Mouse (Mus musculus) testis, adult 2 months (tissue): ENCODE measurements around the gene Atp6v0a4. TPM values are rescaled to one million over a fixed set of nuclear protein-coding genes. Genes with fewer than 3 reads are reported as not detected.

Source experiments
- H3K27ac ChIP-seq: fragments of 200-500 bp; 2 replicates; pipeline ENCODE4 v1.5.1; 2012; ENCODE audit warnings: low read depth, low read length; ENCODE audit not compliant: control insufficient read depth, insufficient read depth
- H3K27me3 ChIP-seq: fragments of 200-500 bp; 2 replicates; pipeline ENCODE4 v1.6.1; 2012; ENCODE audit warnings: mild to moderate bottlenecking, low read length, moderate library complexity; ENCODE audit not compliant: control insufficient read depth, insufficient read depth
- H3K36me3 ChIP-seq: fragments of 200-500 bp; 2 replicates; pipeline ENCODE4 v1.6.1; 2012; ENCODE audit warnings: mild to moderate bottlenecking, low read length; ENCODE audit not compliant: control insufficient read depth, insufficient read depth
- H3K4me1 ChIP-seq: fragments of 200-500 bp; 2 replicates; pipeline ENCODE4 v1.6.1; 2012; ENCODE audit warnings: low read length; ENCODE audit not compliant: control insufficient read depth, insufficient read depth
- H3K4me3 ChIP-seq: fragments of 200-500 bp; 2 replicates; pipeline ENCODE4 v1.5.1; 2012; ENCODE audit warnings: low read depth, mild to moderate bottlenecking, low read length, moderate library complexity, mixed read lengths; ENCODE audit not compliant: control insufficient read depth
- CTCF ChIP-seq: fragments of 200-500 bp; IDR thresholded peaks from 2 replicates; pipeline ENCODE4 v1.5.1; 2012; ENCODE audit warnings: low read depth, mild to moderate bottlenecking, inconsistent platforms, low read length, moderate library complexity; ENCODE audit not compliant: control insufficient read depth, insufficient read depth, insufficient replicate concordance
- POLR2A ChIP-seq: fragments of 200-500 bp; IDR thresholded peaks from 2 replicates; pipeline ENCODE4 v1.6.1; 2012; ENCODE audit warnings: low read depth, mild to moderate bottlenecking, inconsistent platforms, low read length, moderate library complexity; ENCODE audit not compliant: control insufficient read depth
- polyA plus RNA-seq: library from polyadenylated mRNA; depleted of rRNA; stranded (reverse); fragments of >200 nt; gene quantifications from 2 replicates; pipeline ENCODE4 v1.2.3, GENCODE M21; 2012

Gene Atp6v0a4
- polyA plus RNA-seq, 1 experiment = 0.26 TPM

DNA sequence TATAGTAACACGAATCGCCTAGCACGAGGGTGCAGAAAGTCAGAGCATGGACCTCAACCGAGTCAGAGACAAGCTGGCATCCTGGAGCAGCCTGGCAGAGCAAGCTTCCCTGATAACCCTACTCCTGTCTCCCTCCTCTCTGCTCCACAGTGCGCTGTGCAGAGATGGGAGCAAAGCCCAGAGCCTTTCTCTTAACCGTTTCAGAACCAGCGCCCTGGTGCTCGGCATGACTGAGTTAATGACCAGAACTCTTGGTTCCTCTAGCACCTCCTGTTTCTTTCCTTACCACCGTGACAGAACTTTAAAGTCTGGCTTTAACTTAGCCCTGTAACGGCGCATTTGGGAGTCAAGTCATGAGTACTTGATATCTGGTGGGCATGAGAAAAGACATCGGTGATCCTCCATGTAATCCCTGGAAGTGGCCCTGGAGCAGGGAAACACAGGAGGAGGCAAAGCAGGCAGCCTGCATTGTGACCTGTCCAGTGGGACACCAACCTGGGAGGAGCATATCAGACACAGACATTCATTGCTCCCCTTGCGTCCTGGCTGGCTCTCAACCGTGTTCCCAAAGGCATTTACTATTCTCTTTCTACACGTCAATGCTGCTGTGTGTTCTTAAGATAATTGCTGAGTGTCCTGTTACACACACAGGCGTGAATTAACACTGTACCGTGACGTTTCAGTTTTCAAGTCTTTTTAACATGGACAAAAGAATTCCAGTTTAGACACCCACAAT lies 747 bp downstream of the Atp6v0a4 start:
- TF ChIP-seq CTCF (no peak), POLR2A (no peak)
- no peak overlapping the region for H3K27ac ChIP-seq
- H3K4me1 ChIP-seq = no peaks in the 10 kb centered on the region
- no peaks in the 10 kb centered on the region for H3K36me3 ChIP-seq
- H3K27me3 ChIP-seq = no peaks in the 10 kb centered on the region
- H3K4me3 ChIP-seq = no peak overlapping the region

DNA sequence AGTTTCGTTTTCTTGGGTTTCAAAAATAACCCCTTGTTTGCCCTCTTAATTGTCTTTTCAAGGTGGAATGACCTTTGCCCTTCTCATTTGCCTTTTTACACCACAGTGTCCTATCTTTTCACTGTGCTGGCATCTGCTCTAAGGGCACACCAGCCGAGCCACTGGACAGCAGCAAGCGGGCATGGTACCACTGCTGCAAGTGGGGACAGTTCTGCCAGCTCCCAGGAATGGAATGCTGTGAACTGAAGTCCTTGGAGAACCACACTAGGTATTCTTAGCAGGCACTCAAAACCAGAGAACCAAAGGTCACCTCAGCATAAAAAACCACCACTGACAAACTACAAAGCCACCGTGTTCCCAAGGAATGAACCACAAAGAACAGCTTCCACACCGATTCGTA lies 1.6 kb downstream of the Atp6v0a4 start:
- Histone ChIP-seq H3K27ac (no peak overlapping the region), H3K36me3 (no peaks in the 10 kb centered on the region), H3K4me1 (no peaks in the 10 kb centered on the region), H3K4me3 (no peak overlapping the region), H3K27me3 (no peaks in the 10 kb centered on the region)
- TF ChIP-seq CTCF = no peak
- no peak for TF ChIP-seq POLR2A

DNA sequence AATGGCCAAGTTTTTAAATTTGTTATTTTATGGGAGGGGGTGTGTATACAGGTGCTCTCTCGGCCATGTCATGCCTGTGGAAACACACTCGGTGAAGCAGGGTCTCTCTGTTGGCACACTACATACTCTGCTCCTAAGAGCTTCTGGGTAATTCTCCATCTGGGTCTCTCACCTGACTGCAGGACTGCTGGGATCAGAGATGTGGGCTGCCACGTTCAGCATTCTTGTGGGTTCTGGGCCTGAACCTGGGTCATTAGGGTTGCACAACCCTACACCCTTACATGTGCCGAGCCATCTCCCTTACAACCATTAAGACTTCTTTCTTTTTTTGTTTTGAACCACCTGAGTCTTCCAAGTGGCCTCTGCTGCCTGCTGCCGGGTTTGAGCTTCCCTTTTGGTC lies 2.5 kb downstream of the Atp6v0a4 start:
- Histone ChIP-seq H3K27ac (no peak overlapping the region), H3K4me3 (no peak overlapping the region), H3K27me3 (no peaks in the 10 kb centered on the region), H3K4me1 (no peaks in the 10 kb centered on the region), H3K36me3 (no peaks in the 10 kb centered on the region)
- TF ChIP-seq CTCF (no peak), POLR2A (no peak)

DNA sequence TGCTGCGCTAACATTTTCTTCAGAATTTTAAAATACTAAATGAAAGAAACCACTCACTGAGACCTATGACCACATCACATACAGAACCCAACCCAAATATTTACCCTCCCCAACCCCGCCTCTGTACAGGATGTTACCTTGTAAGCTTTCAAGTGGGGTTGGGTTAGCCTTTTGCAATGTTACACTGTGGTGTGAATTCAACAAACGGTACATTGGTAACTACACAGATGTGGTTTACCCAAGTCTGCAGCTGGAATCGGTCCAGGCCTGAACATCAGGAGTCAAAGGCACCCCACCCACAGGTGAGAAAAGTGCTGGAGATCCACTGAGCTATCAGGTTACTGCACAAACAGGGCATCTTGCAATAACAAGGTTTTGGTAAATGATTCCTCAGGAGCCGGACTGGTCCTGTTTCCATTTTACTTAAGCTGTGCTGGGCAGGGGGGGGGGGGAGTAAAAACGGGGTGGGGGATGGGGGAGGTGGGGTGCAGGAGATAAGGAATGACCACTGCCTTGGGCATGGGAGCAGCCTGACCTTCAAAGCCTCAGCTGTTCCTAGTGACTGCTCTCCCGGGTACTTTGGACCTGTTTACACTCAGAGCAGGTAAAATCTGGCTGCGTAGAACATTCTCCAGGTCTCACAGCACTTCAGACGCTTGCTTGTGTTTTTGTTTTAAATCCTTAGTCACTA lies 3.6 kb downstream of the Atp6v0a4 start:
- Histone ChIP-seq H3K4me3 (no peak overlapping the region), H3K27me3 (no peaks in the 10 kb centered on the region), H3K4me1 (no peaks in the 10 kb centered on the region), H3K27ac (no peak overlapping the region), H3K36me3 (no peaks in the 10 kb centered on the region)
- no peak for TF ChIP-seq POLR2A
- TF ChIP-seq CTCF = no peak

DNA sequence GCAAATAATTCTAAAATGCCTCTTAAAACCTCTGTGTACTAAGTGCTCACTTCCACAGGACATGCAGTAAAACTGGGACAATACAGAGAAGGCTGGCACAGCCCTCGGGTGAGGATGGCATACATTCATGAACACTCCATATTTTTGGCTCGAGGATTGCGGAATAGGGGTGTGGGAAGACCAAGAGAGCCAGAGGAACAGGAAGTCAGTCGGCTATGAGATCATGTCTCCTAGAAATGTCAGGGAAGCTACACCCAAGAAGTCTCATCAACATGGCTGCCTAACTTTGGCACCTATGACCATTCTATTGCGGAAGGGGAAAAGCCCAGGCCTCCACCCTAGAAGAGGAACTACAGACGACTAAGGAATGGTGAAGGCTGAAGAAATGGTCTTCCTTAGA lies 6.0 kb downstream of the Atp6v0a4 start:
- H3K4me1 ChIP-seq = no peaks in the 10 kb centered on the region
- H3K4me3 ChIP-seq = no peak overlapping the region
- H3K27me3 ChIP-seq = no peaks in the 10 kb centered on the region
- no peak overlapping the region for H3K27ac ChIP-seq
- TF ChIP-seq CTCF = no peak
- no peak for TF ChIP-seq POLR2A
- H3K36me3 ChIP-seq = no peaks in the 10 kb centered on the region

DNA sequence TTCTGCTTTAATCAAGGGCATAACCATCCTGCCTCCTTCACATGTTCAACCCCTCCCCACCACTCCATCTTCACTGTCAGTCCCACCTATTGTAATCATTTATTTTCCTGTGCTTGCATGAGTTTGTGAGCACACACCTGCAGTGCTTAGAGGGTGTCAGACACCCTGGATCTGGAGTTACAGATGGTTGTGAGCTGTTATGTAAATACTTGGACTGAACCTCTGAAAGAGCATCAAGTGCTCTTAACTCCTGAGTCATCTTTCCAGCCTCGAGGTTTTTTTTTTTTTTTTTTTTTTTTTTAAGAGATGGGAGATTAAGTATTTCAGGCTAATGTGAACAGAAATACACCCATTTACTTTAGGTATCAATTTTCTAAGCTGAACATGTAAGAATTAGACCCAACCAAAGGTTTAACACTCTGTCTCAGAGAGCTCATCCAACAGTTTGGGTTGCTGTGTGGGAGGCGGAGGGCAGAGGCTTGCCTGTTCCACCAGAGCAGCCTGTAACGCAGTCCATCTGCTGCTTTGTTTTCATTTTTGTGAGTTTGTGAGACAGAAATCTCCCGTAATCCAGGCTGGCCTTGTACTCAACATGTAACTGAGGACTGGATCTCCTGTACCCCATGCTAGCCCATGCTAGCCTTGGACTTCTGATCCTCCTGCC lies 8.1 kb downstream of the Atp6v0a4 start:
- no peak overlapping the region for H3K27ac ChIP-seq
- no peak for TF ChIP-seq CTCF
- no peak for TF ChIP-seq POLR2A
- H3K4me3 ChIP-seq = no peak overlapping the region
- H3K27me3 ChIP-seq = no peaks in the 10 kb centered on the region
- no peaks in the 10 kb centered on the region for H3K4me1 ChIP-seq
- no peaks in the 10 kb centered on the region for H3K36me3 ChIP-seq

DNA sequence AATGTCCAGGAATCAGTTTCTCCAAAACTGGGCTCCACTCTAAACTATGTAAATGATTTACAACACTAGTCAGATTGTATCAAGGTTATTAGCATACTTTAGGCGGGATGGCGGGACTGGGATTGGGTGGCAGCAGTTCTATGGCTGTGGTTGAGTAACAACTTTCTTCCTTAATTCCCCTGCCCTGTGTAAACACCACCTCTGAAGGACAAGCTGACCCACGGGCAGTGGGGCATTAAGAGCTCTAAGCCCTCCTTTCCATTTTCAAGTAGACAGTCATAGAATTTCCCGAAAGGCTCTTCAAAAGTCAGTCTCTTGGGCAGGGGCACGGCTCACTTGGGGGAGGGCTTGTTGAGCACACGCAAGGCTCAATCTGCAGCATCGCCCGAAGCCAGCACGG lies 13.5 kb downstream of the Atp6v0a4 start:
- no peak overlapping the region for H3K4me3 ChIP-seq
- no peaks in the 10 kb centered on the region for H3K27me3 ChIP-seq
- H3K4me1 ChIP-seq = peaks cover 6% of the 10 kb centered on the region; the same call in 1 of the 2 replicates
- no peaks in the 10 kb centered on the region for H3K36me3 ChIP-seq
- H3K27ac ChIP-seq = no peak overlapping the region
- TF ChIP-seq POLR2A (no peak), CTCF (no peak)
